ENCODE assay signal across 31 mouse cellular contexts in genomic region chr14:47464426-47464825, GRCm38 (mm10). TPM values are rescaled to one million over a fixed set of nuclear protein-coding genes. Genes with fewer than 3 reads are reported as not detected.
"Had no signal": no experiment of that assay in that cellular context is flagged by ENCODE, and none has a peak within 500 bp of the region (broad histone marks: within the 10 kb centered on the region; RNA-seq: fewer than 3 reads in every experiment).

No protein-coding gene starts in this region.

- ATAC-seq: forebrain, embryonic 13.5 days; forebrain, embryonic 14.5 days; forebrain, embryonic 15.5 days; forebrain, embryonic 16.5 days; forebrain, postnatal 0 days had no signal

- H3K27ac ChIP-seq: embryonic facial prominence, embryonic 10.5 days; embryonic facial prominence, embryonic 12.5 days; embryonic facial prominence, embryonic 13.5 days; embryonic facial prominence, embryonic 15.5 days; forebrain, embryonic 10.5 days; forebrain, embryonic 12.5 days; forebrain, embryonic 13.5 days; forebrain, embryonic 15.5 days; heart, adult 2 months; heart, embryonic 10.5 days had no signal

- H3K4me3 ChIP-seq: embryonic facial prominence, embryonic 10.5 days; embryonic facial prominence, embryonic 12.5 days; embryonic facial prominence, embryonic 13.5 days; embryonic facial prominence, embryonic 15.5 days; erythroblast, embryonic 14.5 days; forebrain, embryonic 10.5 days; forebrain, embryonic 12.5 days; forebrain, embryonic 13.5 days; forebrain, embryonic 15.5 days; heart, adult 2 months; heart, embryonic 10.5 days had no signal

- DNase-seq: cerebellum, adult 2 months; cerebellum, adult 8-10 months; cerebellum, adult 9-10 months; cerebellum, adult 9-11 months; cerebellum, postnatal 10 days; cerebellum, postnatal 14 days; cerebellum, postnatal 25 days; cerebellum, postnatal 36 days; embryo, embryonic 11 days; forebrain, postnatal 0 days; gastrocnemius, postnatal 10 days; gastrocnemius, postnatal 14 days; gastrocnemius, postnatal 25 days; gastrocnemius, postnatal 36 days; heart, adult 11 months; heart, adult 18-20 months; heart, adult 2 months had no signal

RNA-seq across cellular contexts. Expression of gene Dlgap5, which starts 46.2 kb away (rescaled TPM):
- total RNA-seq: gastrocnemius, adult 18-20 months; gastrocnemius, adult 8-10 months had no signal
